Mouse (Mus musculus) layer of hippocampus, adult 11-12 months (tissue): Measurements from ENCODE around the gene Ifnk.

Experiments
- DNase-seq: peaks from one replicate; pipeline ENCODE4 v3.0.0; 2022; ENCODE audit warnings: low spot score

Ifnk gene

DNA sequence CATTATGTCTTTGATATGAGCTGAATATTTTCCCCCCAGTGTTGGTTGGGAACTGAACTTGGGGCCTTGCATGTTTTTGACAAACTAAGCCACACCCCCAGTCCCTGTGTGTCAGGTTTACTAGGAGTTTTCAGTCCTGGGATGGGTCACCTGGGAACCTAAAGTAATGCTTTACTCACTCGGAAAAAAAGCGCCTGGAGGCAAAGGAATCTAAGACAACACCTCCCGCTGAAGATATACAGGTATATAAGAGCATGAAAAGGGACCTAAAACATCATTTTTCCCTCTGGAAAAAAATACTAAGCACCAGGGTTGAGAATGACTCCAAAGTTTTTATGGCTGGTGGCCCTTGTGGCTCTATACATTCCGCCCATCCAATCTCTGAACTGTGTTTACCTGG is at the start of gene Ifnk:
Gene Ifnk (plus strand): TSS at position 301 of the 400 bp plus-strand sequence.
- DNase-seq: no peak

DNA sequence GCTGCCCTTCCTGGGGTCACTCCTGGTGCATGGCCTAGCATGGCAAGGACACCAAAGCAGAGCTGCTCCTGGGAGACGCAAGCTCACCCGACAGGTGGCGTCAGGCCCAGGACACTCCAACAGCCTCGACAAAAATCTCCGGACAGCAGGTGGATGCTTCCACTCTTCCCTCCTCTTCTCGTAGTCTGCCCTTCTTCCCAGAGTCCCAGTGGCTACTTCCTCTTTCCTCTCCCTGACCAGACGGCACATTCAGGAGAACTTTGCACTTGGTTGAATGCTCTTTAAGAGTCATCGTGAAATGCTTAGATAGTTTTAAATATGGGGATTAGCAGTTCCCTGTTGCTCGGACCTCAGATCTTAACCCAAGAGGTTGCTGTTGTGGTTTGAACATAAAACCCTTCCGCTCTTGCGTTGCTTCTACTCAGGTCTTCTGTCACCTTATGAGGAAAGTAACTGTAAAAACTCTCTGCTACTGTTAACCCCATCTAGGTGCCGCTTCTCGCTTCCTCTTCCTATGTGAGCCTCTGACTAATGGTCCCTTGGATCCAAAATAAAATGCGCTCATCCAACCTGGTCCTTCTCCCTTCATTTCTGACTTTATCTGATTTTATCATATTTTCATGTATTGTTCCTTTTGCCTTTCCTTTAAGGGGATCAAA is 46.6 kb upstream of the Ifnk start:
- no peak for DNase-seq

DNA sequence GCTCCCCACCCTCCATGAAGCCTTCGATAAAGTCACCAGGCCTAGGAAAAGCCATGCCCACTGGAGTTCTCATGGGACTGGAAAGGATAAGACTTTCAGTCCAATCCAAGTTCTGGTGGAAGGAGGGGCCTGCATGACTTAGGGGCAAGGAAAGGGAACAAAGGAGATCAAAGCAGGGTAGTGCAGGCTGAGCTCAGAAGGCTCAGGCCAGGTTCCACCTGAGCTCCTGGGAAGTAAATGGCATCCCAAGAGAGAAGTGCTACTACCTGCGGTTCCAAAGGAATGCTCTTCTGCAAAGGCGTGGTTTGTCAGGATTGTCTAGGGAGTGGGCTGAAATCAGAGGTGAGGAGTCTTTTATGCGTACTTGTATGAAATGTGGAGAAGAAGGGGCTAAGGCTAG is 39.4 kb upstream of the Ifnk start:
- no peak for DNase-seq

DNA sequence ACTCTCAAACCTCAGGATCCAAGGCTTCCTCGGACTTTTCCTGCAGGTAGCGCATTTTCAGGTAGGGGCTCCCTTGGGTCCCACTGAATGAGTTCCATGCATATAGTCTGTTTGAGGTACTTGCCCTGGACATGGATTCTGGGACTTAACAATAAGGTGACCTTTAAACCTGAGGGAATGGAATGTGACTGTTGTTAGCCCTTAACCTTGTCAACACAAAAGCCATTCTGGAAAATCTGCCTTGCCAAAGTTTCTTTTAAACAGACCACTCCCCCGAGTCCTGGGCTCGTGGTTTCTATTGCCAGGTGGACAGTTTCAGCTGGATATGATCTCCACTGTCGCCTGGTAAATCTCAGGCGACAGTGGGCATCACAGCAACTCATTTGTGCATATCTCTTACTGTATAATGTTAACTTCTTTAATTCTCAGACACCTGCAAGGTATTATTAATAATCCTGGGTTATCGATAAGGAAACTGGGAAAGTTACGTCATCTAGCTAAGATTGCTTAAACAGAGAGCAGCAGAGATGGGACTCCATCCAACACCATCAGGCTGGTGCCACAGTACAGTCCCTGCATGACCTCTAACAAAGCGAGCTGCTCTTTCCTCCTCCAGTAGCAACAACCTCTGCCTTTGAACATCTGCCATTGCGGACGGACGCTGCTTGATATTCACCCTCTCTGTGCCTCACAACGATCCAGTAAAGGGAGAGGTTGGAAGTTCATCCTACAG is 38.2 kb upstream of the Ifnk start:
- DNase-seq: no peak

DNA sequence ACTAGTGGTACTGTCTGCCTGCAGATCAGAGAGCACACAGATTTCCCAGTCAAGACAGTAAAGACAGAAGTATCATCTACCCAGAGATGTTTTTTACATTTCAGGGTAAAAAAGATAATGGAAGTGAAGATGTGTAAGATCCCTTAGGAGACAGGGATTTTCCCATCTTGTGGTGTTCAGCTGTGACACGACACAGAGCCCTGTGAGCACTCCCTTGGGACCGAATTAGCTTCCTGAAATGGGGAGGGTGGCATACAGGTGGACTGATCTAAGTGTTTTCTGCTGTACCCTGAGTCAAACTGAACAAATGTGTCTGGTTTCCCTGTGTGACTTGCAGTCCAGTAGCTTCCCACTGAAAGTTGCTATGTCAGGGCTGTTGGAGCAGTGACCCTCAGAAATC is 36.9 kb upstream of the Ifnk start:
- DNase-seq: no peak

DNA sequence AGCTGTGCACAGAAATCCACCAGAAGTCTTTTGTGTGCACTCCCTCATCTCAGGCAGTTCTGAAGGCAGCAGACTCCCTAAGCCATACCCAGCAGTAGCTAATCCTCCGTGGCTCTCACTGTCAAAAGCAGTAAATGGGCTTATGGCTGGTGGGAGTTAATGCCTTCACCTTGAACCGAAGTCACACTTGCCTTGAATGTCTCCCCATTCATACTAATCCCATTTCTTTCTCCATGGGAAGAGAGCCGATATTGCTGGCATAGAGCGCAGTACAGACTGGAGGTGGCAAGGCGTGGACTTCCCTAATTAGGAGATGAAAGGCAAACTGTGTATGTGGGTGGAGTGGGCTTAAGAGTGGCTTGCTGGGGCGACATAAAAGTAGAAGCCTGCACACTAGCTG is 35.9 kb upstream of the Ifnk start:
- DNase-seq: no peak

GRCm38 (mm10) chr4:35117144-35117543 is 34.7 kb upstream of the Ifnk start:
- no peak for DNase-seq

- DNase-seq: no peak
Measured at GRCm38 (mm10) chr4:35118851-35119250, 33.0 kb upstream of the Ifnk start.

DNA sequence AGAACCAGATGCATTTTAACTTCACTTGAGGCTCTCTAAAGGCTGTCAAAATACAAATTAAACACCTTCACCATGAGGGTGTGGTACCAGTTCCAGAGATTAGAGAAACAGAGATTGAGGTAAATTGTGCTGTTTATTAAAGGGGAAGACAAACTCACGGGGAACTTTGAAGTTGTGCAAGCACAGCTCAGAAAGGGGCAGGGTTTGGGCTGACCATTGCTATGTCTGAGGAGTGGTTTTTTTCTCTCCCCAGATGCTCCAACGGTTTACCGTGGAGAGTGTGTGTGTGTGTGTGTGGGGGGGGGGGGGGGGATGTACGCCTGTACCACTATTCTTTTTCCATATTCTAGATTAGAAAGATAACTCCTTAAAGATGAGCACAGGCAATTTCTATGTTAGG is 31.7 kb upstream of the Ifnk start:
- no peak for DNase-seq

GRCm38 (mm10) chr4:35120575-35120974 is 31.3 kb upstream of the Ifnk start:
- no peak for DNase-seq

- no peak for DNase-seq
Measured at GRCm38 (mm10) chr4:35121060-35121459, 30.8 kb upstream of the Ifnk start.

DNA sequence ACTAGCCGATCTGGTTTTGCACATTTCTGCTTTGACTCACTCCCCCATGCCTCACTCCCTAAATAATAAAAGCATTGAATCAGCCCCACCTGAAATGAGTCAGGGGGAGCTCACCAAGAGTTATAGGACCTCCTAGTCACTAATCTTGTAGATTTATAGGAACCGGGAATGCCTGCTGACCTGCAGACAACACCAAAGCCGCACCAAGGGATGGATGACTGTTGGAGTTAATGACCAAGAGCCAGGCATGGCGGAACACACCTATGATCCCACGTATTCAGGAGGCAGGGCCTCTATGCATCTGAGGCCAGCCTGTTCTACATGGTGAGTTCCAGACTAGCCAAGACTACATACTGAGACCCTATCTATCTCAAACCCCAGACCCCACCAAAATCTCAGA is 28.8 kb upstream of the Ifnk start:
- DNase-seq: no peak

- DNase-seq: no peak
Measured at GRCm38 (mm10) chr4:35124027-35124426, 27.8 kb upstream of the Ifnk start.

GRCm38 (mm10) chr4:35125299-35125777 is 26.5 kb upstream of the Ifnk start:
- no peak for DNase-seq

- no peak for DNase-seq
Measured at GRCm38 (mm10) chr4:35126776-35127175, 25.1 kb upstream of the Ifnk start.

GRCm38 (mm10) chr4:35127759-35128158 is 24.1 kb upstream of the Ifnk start:
- DNase-seq: no peak

- DNase-seq: no peak
Measured at GRCm38 (mm10) chr4:35130411-35130948, 21.4 kb upstream of the Ifnk start.

- no peak for DNase-seq
Measured at GRCm38 (mm10) chr4:35131592-35131991, 20.3 kb upstream of the Ifnk start.

DNA sequence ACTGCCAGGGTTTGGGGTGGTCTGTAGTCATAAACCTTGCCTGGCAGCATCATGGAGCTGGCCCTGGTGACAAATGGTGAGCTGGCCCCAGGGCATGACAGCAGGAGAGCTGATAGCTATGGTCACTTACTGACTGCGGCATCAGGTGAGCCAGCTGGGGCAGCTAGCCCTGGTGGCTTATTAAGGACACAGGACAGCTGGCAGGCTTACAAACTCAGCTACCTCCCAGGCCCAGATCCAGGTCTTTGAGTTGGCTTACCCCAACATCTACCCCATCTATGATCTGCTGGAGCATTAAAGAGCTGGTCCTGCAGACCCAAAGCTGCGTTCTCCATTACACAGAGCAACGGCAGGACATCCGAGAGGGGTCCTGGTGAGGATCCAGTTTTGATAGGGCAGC is 18.4 kb upstream of the Ifnk start:
- DNase-seq: no peak

GRCm38 (mm10) chr4:35134846-35135611 is 16.8 kb upstream of the Ifnk start:
- DNase-seq: no peak

GRCm38 (mm10) chr4:35135806-35136205 is 16.1 kb upstream of the Ifnk start:
- no peak for DNase-seq

DNA sequence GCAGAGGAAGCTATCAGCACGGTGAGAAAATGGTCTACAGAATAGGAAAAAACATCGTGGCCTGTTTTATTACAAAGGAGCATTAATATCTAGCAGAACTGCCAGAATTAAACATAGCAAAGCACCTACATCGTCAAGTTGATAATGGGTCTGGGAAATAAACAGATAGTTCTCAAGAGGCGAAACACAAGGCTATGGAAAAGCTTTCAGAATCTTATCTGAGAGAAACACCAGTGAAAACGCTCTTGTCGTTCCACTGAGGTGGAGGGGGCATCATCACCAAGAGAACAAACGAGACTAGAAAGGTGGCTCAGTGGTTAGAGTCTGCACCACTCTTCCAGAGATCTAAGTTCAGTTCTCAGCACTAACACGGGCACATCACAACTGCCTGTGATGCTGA is 14.9 kb upstream of the Ifnk start:
- DNase-seq: no peak

DNA sequence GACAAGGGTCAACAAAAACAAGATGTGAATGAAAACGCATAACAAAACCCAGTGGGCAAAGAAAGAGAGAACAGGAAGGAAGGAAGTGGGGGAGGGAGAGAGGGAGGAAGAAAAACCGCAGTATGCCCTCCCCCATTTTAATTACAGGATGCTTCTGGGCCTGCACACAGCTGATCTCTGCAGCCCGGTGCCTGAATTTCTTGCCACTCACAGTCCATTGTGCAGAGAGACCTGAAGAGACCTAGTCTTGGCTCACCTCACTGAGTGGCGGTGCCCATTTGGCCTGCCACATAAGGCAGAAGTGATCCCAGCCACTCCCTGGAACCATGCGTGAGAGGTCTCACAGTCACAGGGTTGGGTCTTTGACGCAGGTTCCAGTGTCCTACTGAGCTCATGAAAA is 13.8 kb upstream of the Ifnk start:
- no peak for DNase-seq
